Mouse (Mus musculus) stomach, embryonic 16.5 days (tissue): ENCODE results near the gene Zfp52. TPM values are rescaled to one million over a fixed set of nuclear protein-coding genes. Genes with fewer than 3 reads are reported as not detected.

Experiments
- ATAC-seq: fragments of 200-750 bp; cut with Nextera tagmentation; 2 replicates; pipeline ENCODE4 v1.8.0; 2017; ENCODE audit warnings: moderate number of reproducible peaks, moderate TSS enrichment; ENCODE audit not compliant: insufficient read depth, low FRiP score
- H3K27ac ChIP-seq: fragments of 300-500 bp; sonication (generic); 2 replicates; pipeline ENCODE4 v1.5.1; 2014; ENCODE audit warnings: low read length
- H3K27me3 ChIP-seq: fragments of 300-500 bp; sonication (generic); 2 replicates; pipeline ENCODE4 v1.6.1; 2014; ENCODE audit warnings: low read length, control low read depth, mixed read lengths; ENCODE audit not compliant: control insufficient read depth, insufficient read depth
- H3K36me3 ChIP-seq: fragments of 300-500 bp; sonication (generic); 2 replicates; pipeline ENCODE4 v1.6.1; 2014; ENCODE audit warnings: low read length; ENCODE audit not compliant: control insufficient read depth, insufficient read depth
- H3K4me1 ChIP-seq: fragments of 300-500 bp; sonication (generic); 2 replicates; pipeline ENCODE4 v1.6.1; 2014; ENCODE audit warnings: low read length, control low read depth, mixed read lengths; ENCODE audit not compliant: control insufficient read depth, insufficient read depth
- H3K4me2 ChIP-seq: fragments of 300-500 bp; sonication (generic); 2 replicates; pipeline ENCODE4 v1.6.1; 2014; ENCODE audit warnings: low read depth, low read length, mixed read lengths
- H3K4me3 ChIP-seq: fragments of 300-500 bp; sonication (generic); replicated peaks from 2 replicates; pipeline ENCODE4 v1.5.1; 2014; ENCODE audit warnings: mild to moderate bottlenecking, low read length
- H3K9ac ChIP-seq: fragments of 300-500 bp; sonication (generic); 2 replicates; pipeline ENCODE4 v1.6.1; 2014; ENCODE audit warnings: low read length
- H3K9me3 ChIP-seq: fragments of 300-500 bp; sonication (generic); replicated peaks from 2 replicates; pipeline ENCODE4 v1.6.1; 2016; ENCODE audit warnings: low read length, control low read depth; ENCODE audit not compliant: control insufficient read depth
- WGBS: fragments of 180-500 bp; shearing (Covaris S2); extraction: QIAGEN DNeasy Blood & Tissue Kit; methylation state at CpG from one replicate; pipeline ENCODE4 v1.1.7; 2014; 5-methylcytosine and 5-hydroxymethylcytosine counted together
- polyA plus RNA-seq: library from polyadenylated mRNA; unstranded; fragments of >200 nt; fragmentation: Nextera tagmentation; extraction: Ambion mirVana; gene quantifications from 2 replicates; pipeline ENCODE4 v1.2.1, GENCODE M21; 2015

Zfp52 gene
- polyA plus RNA-seq, 1 experiment from 2014 or later, result 6.6 TPM

DNA sequence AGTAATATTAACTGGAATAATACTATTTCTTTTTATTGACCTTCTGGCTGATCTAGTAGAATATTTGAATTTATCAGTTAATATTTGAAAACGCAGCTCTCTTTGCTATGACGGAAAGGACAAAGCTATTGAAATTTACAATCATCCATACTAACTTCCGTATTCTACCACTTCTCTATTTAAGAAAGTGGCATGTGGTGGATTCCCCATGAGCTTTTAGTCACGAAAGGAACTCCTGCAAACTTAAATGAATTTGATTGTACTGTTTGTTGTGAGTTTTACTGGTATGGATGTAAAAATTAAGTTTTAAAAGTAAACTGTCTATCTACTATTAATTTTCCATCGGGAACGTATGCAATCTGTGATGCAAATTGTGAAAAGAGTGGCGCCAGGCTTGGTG lies 757 bp downstream of the Zfp52 start:
- Histone ChIP-seq H3K4me3 (peak overlapping the region; percentile 68), H3K27me3 (no peaks in the 10 kb centered on the region), H3K9ac (peak overlapping the region; percentile 75; the same call in 1 of the 2 replicates), H3K27ac (no peak overlapping the region), H3K36me3 (no peaks in the 10 kb centered on the region), H3K4me1 (peaks cover 13% of the 10 kb centered on the region), H3K4me2 (peak overlapping the region; percentile 88), H3K9me3 (no peaks in the 10 kb centered on the region)
- 32% methylated on average over 7 of the region's 7 CpGs for WGBS
- ATAC-seq, result no peak

DNA sequence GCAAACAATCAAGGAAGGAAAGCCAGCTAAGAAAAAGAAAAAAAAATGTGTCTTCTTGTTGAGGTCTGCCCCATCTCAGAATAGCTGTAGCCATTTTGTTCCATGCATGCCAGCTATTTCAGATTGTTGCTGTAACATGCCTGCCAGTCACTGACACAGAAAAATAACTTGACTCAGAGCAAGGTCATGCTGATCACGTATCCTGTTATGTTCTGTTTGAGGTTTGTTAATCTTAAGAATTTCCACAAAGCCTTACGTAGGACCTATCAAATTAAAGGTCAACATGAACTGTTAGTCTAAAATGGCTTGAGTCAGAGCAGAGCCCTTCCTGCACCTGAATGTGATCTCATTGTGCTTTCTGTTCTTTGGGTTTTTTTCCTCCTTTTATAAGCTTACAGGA lies 1.3 kb downstream of the Zfp52 start:
- ATAC-seq, result no peak
- 51% methylated on average over 2 of the region's 2 CpGs for WGBS
- H3K9ac ChIP-seq, result no peak overlapping the region
- H3K4me1 ChIP-seq, result peaks cover 13% of the 10 kb centered on the region
- H3K4me2 ChIP-seq, result peak overlapping the region; percentile 88; the same call in 1 of the 2 replicates
- H3K27me3 ChIP-seq, result no peaks in the 10 kb centered on the region
- H3K27ac ChIP-seq, result no peak overlapping the region
- no peaks in the 10 kb centered on the region for H3K9me3 ChIP-seq
- H3K4me3 ChIP-seq, result no peak overlapping the region
- no peaks in the 10 kb centered on the region for H3K36me3 ChIP-seq

DNA sequence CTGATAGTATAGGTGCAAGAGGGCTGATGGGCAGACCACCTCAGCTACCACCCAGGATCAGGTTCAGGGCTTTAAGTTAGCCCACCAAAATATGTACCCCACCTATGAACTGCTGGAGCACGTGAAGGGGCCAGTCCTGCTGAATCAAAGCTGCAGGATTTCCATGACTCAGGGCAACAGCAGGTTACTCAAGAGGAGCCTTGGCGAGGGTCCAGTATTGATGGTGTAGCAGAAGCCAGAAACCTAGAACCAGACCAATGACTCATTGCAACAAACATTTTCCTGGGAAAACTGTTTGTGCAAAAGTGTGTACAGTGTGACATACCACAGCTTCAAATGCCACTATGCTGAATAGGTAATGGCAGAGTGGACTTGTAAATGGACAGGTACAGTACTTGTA lies 22.5 kb downstream of the Zfp52 start:
- Histone ChIP-seq H3K27me3 (no peaks in the 10 kb centered on the region), H3K4me1 (no peaks in the 10 kb centered on the region), H3K9me3 (no peaks in the 10 kb centered on the region), H3K36me3 (peaks cover 16% of the 10 kb centered on the region), H3K4me2 (no peak overlapping the region), H3K27ac (no peak overlapping the region), H3K4me3 (no peak overlapping the region), H3K9ac (no peak overlapping the region)
- 83% methylated on average over 2 of the region's 2 CpGs for WGBS
- ATAC-seq, result no peak

DNA sequence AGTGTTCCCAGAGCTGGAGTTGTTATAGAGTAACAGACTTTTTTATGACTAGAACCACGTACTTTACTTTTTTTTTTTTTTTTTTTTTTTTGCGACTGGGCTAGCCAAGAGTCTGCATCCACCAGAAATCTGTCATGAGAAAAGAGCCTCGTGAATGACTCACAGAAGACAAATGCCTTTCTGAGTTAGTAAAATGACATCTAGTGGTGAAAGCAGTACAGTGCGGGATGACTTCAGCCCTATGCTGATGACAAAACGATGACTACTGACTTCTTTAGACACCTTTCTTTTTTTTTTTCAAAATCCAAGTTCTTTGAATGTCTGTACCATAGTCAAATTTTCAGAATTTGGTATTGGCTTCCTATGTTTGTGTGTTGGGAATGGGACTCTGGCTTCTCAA lies 30.9 kb downstream of the Zfp52 start:
- Histone ChIP-seq H3K9ac (peak overlapping the region; percentile 63), H3K36me3 (peaks cover under 1% of the 10 kb centered on the region; the same call in 1 of the 2 replicates), H3K27ac (peak overlapping the region; percentile 92), H3K27me3 (no peaks in the 10 kb centered on the region), H3K9me3 (no peaks in the 10 kb centered on the region), H3K4me1 (peaks cover 4% of the 10 kb centered on the region), H3K4me2 (peak overlapping the region; percentile 73), H3K4me3 (peak overlapping the region; percentile 76)
- peak; percentile 68 for ATAC-seq
- WGBS, result 2% methylated on average over 5 of the region's 5 CpGs

GRCm38 (mm10) chr17:21566728-21567349 lies 31.5 kb downstream of the Zfp52 start, which contains the start of gene Zfp948:
Gene Zfp948, plus strand, starts transcription at chr17:21567008.
- Histone ChIP-seq H3K36me3 (no peaks in the 10 kb centered on the region), H3K4me3 (peak within 1 kb of the TSS; percentile 76), H3K27me3 (no peaks in the 10 kb centered on the region), H3K9ac (peak within 1 kb of the TSS; percentile 82), H3K4me1 (peaks cover 4% of the 10 kb centered on the region), H3K27ac (peak within 1 kb of the TSS; percentile 92), H3K9me3 (no peaks in the 10 kb centered on the region), H3K4me2 (peak within 1 kb of the TSS; percentile 73)
- ATAC-seq, result peak; percentile 97
- WGBS, result under 1% methylated on average over 29 of the region's 29 CpGs

DNA sequence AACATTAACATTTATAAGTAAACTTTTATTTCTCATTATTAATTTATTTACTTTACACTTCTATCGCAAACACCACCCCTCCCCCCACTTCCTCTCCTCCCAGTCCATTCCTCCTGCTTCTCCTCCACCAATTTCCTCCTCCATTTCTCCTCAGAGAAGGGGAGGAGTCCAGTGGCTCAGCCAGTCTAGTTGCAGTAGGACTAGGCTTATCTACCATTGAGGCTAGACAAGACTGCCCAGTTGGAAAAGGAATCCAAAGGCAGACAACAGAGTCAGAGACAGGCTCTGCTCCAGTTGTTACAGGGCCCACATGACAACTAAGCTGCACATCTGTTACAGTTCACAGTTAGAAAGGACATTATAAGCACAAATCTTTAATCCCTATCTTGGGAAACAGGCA lies 32.4 kb downstream of the Zfp52 start:
- peak overlapping the region; percentile 44 for H3K4me3 ChIP-seq
- no peaks in the 10 kb centered on the region for H3K36me3 ChIP-seq
- no peak for ATAC-seq
- H3K27me3 ChIP-seq, result no peaks in the 10 kb centered on the region
- H3K27ac ChIP-seq, result peak overlapping the region; percentile 24; the same call in 1 of the 2 replicates
- H3K4me1 ChIP-seq, result peaks cover 4% of the 10 kb centered on the region
- peak overlapping the region; percentile 63 for H3K9ac ChIP-seq
- peak overlapping the region; percentile 73 for H3K4me2 ChIP-seq
- WGBS, result 27% methylated on average over 1 of the region's 1 CpGs
- no peaks in the 10 kb centered on the region for H3K9me3 ChIP-seq

GRCm38 (mm10) chr17:21579080-21579479 lies 43.7 kb downstream of the Zfp52 start:
- Histone ChIP-seq H3K27ac (no peak overlapping the region), H3K4me1 (no peaks in the 10 kb centered on the region), H3K4me2 (no peak overlapping the region), H3K36me3 (peaks cover 19% of the 10 kb centered on the region; the same call in 1 of the 2 replicates), H3K4me3 (no peak overlapping the region), H3K27me3 (no peaks in the 10 kb centered on the region), H3K9ac (no peak overlapping the region), H3K9me3 (no peaks in the 10 kb centered on the region)
- no peak for ATAC-seq
- 72% methylated on average over 1 of the region's 1 CpGs for WGBS

DNA sequence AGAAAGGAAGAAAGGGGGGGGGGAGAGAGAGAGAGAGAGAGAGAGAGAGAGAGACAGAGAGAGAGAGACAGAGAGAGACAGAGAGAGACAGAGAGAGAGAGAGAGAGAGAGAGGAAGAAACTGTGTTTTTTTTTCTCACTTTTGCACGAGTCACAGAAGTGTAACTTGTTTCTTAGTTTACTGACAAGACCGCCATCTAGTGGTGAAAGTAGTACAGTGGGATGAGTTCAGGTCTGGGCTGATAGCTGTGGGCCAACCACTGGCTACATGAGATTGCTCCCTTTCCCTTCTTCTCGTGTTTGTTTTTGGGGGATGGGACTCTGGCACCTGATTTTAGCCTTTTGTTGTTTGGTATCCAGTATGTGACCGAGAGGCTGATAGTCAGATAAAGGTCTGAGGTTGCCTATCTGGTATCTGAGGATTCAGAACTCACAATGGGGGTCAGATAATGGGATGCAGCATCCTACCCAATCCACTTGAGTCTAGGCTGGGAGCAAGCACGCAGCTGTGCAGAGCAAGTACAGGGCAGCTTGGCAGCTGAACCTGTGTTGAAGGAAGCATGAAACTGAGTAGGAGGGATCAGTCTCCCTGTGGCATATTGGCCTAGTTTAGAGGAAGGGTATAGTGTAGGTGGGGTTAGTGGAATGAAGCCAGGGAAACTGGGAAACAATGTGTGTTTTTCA lies 44.3 kb downstream of the Zfp52 start:
- peak; percentile 83; the same call in 1 of the 2 replicates for ATAC-seq

GRCm38 (mm10) chr17:21585521-21585920 lies 50.2 kb downstream of the Zfp52 start:
- Histone ChIP-seq H3K27me3 (no peaks in the 10 kb centered on the region), H3K9ac (no peak overlapping the region), H3K4me1 (no peaks in the 10 kb centered on the region), H3K9me3 (0 out of 2 replicates have a peak, but pooled peaks cover 4% of the 10 kb centered on the region), H3K27ac (no peak overlapping the region), H3K4me2 (no peak overlapping the region), H3K4me3 (no peak overlapping the region), H3K36me3 (peaks cover 40% of the 10 kb centered on the region)
- ATAC-seq, result no peak
- whole genome bisulfite sequencing, result 96% methylated on average over 2 of the region's 2 CpGs

More for the DNA sequence above, 44.3 kb downstream of the Zfp52 start:
- H3K36me3 ChIP-seq, result peaks cover 19% of the 10 kb centered on the region
- no peak overlapping the region for H3K4me2 ChIP-seq
- H3K4me1 ChIP-seq, result no peaks in the 10 kb centered on the region
- WGBS, result 24% methylated on average over 5 of the region's 5 CpGs
- no peak overlapping the region for H3K27ac ChIP-seq
- H3K4me3 ChIP-seq, result no peak overlapping the region
- H3K9me3 ChIP-seq, result no peaks in the 10 kb centered on the region
- H3K27me3 ChIP-seq, result no peaks in the 10 kb centered on the region
- no peak overlapping the region for H3K9ac ChIP-seq
